Mouse (Mus musculus) E14TG2a.4 (cell line): Measurements from ENCODE around the gene Zbtb3.

Experiments used
- H3K27me3 ChIP-seq: 2 replicates; pipeline ENCODE4 v1.6.1; 2014; ENCODE audit warnings: low read length, control low read depth; ENCODE audit not compliant: insufficient read depth
- H3K36me3 ChIP-seq: 2 replicates; pipeline ENCODE4 v1.6.1; 2014; ENCODE audit warnings: low read length, control low read depth; ENCODE audit not compliant: insufficient read depth
- H3K4me1 ChIP-seq: replicated peaks from 2 replicates; pipeline ENCODE4 v1.6.1; 2014; ENCODE audit warnings: low read depth, low read length, control low read depth
- H3K4me3 ChIP-seq: replicated peaks from 2 replicates; pipeline ENCODE4 v1.5.1; 2014; ENCODE audit warnings: mild to moderate bottlenecking, low read length
- H3K9me3 ChIP-seq: 2 replicates; pipeline ENCODE4 v1.6.1; 2014; ENCODE audit warnings: low read length, control low read depth
- CTCF ChIP-seq: conservative IDR thresholded peaks from 2 replicates; pipeline ENCODE4 v1.5.1; 2014; ENCODE audit warnings: low read length
- NANOG ChIP-seq: IDR thresholded peaks from 2 replicates; pipeline ENCODE4 v1.6.1; 2014; ENCODE audit warnings: borderline replicate concordance, low read length, mixed read lengths
- POU5F1 ChIP-seq: IDR thresholded peaks from 2 replicates; pipeline ENCODE4 v1.6.1; 2014; ENCODE audit warnings: low read length, borderline replicate concordance

Zbtb3 gene

DNA sequence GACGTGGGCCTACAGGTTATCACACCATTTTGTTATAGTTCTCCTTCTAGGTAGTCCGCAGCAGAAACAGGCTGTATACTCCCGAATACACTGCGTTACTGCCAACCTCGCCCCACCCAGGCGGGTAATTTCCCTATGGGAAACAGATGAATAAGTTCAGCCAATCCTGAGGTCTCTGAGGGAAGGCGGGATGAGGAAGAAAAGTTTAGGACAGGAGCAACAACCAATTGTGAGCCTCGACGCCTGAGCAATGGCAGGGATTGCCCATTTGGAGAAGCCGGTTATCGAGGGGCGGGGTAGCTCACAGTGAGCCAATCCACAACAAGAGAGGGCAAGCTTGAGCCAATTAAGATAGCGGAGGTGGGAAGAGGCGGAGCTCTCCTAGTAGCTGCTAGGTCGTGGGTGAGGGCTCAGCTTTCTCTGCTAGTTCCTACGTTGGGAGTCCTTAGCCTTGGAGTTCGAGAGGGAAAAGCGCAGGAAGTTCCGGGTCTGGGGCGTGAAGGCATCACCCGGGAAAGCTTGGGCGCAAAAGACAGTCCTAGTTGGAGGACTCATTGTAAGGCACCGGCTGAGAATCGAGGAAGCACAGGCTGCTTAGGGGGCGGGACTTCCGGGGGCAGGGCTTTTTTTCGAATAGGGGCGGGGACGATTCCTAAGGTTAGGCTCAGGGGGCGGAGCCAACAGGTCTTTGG is at the start of gene Zbtb3:
TSS of gene Zbtb3 (plus strand) at position 426 of the 692 bp plus-strand sequence.
- no peaks in the 10 kb centered on the region for H3K9me3 ChIP-seq
- H3K4me3 ChIP-seq: peak within 1 kb of the TSS; percentile 92
- peaks cover 57% of the 10 kb centered on the region for H3K4me1 ChIP-seq
- no peak for TF ChIP-seq NANOG
- peaks cover 41% of the 10 kb centered on the region for H3K36me3 ChIP-seq
- H3K27me3 ChIP-seq: no peaks in the 10 kb centered on the region

DNA sequence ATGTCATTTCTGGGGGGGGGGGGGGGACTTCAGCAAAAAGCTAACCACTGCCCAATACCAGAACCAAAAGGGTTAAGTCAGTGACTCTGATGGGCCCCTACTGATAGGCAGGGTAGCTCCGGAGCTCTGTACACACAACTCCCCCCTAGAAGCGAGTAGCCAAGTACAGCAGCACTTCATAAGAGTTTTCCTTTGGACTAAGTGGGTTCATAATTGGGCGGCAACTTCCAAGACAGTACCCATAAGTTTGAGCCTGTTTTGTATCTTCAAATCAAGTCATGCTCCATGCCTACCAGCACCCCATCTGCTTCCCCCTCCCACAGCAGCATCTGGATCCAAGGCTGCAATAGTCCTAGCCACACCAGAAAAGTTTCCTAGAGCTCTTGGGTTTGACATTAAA is 46.7 kb upstream of the Zbtb3 start:
- no peaks in the 10 kb centered on the region for H3K27me3 ChIP-seq
- H3K4me1 ChIP-seq: peaks cover 42% of the 10 kb centered on the region
- H3K36me3 ChIP-seq: peaks cover 53% of the 10 kb centered on the region
- no peaks in the 10 kb centered on the region for H3K9me3 ChIP-seq
- peak overlapping the region; percentile 97 for H3K4me3 ChIP-seq
- TF ChIP-seq POU5F1: no peak
- TF ChIP-seq NANOG: no peak

DNA sequence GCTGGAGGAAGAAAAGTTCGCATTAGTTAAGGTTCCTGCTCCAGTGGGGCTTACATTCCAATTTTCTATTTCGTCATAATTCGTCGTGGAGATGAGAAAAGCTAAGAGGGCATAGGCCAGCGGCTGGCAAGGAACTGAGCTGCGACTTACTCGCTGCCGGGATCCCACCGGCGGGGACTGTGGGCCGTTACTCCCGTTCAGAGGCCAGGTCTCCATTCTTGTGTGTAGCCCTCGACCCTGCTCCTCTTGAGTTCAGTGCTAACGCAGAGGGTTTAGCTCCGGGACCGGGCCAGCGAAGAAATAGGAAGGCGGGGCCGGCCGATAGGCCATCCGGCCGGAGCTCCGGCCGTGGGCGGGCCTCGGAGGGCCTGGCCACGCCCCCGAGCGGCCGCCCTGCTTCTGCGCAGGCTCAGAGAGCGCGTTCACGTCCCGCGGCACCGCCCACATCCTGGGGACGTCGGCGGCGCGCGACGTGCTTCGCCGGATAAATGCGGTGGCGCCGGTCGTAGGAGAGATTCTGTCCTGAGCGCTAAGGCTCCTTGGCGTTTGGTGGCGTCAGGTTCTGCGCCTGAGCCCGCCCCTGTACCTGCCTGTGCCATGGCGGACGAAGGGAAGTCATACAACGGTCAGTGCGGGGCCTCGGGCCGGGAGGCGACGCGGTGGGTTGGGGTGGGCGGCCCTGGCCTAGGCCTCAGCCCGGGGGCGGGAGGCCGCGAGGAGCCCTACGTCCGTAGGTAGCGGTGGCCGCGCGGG is 45.5 kb upstream of the Zbtb3 start, which contains the start of gene Nxf1:
TSS of gene Nxf1 (plus strand) at position 439 of the 753 bp plus-strand sequence.
- Histone ChIP-seq H3K4me1 (peaks cover 47% of the 10 kb centered on the region), H3K36me3 (peaks cover 48% of the 10 kb centered on the region), H3K4me3 (peak within 1 kb of the TSS; percentile 97), H3K27me3 (no peaks in the 10 kb centered on the region), H3K9me3 (no peaks in the 10 kb centered on the region)
- no peak for TF ChIP-seq POU5F1
- no peak for TF ChIP-seq CTCF
- no peak for TF ChIP-seq NANOG

DNA sequence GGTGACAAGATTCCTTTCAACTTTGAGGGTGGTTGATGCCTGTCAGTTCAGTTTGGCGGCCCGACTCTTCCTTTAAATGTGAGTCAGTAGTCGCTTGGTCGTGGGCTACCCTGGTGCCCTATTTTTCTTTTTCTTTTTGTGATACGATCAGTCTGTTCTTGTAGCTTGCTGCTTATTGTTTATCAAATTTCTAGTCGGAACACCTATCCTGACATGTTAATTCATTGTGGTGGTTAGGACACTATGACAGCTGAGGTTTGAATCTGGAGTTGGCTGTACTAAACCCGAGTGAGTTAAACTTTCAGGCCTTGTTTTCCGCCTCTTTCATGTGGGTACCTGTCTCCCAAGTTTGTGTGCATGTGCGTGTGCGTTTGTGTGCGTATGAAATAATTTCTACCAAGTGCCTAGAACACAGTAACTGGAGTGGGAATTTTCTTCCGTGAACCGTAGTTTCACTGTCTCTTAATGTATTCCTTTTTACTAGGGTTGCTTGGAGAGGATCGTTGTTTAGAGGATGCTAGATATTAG is 44.8 kb upstream of the Zbtb3 start:
- H3K9me3 ChIP-seq: no peaks in the 10 kb centered on the region
- H3K4me3 ChIP-seq: peak overlapping the region; percentile 97
- peaks cover 48% of the 10 kb centered on the region for H3K36me3 ChIP-seq
- peaks cover 51% of the 10 kb centered on the region for H3K4me1 ChIP-seq
- no peaks in the 10 kb centered on the region for H3K27me3 ChIP-seq
- TF ChIP-seq POU5F1 (no peak), CTCF (no peak), NANOG (no peak)

DNA sequence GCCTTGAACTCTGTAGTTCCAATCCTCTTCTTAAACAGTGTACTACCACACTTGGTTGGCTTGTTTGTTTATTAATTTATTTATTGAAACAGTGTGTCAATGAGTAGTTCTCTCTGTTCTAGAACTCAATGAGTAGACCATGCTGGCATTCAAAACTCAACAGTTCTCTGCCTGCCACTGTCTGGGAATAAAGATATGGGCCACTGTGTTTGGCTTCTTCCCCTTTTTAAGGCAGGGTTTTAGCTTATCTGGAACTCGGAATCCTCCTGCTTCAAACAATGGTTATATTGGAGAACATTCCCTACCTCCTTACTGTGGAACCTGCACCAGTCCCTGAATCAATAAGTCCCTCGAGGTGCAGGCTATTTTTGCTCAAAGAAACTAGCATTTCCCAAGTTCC is 43.5 kb upstream of the Zbtb3 start:
- no peak for TF ChIP-seq POU5F1
- no peak for TF ChIP-seq NANOG
- TF ChIP-seq CTCF: no peak
- Histone ChIP-seq H3K4me3 (peak overlapping the region; percentile 97), H3K27me3 (no peaks in the 10 kb centered on the region), H3K36me3 (peaks cover 48% of the 10 kb centered on the region), H3K4me1 (peaks cover 51% of the 10 kb centered on the region), H3K9me3 (no peaks in the 10 kb centered on the region)

DNA sequence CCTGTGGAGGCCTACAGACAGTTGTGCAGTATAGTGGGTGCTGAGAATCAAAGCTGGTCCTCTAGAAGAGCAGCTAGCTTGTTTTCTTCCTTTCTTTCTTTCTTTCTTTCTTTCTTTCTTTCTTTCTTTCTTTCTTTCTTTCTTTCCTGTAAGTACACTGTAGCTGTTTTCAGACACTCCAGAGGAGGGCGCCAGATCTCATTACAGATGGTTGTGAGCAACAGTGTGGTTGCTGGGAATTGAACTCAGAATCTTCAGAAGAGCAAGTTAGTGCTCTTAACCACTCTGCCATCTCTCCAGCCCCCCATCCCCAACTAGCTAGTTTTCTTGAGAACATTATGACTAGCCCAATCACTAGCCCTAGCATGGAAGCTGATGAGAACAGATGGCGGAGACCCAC is 41.6 kb upstream of the Zbtb3 start:
- peaks cover 42% of the 10 kb centered on the region for H3K4me1 ChIP-seq
- TF ChIP-seq CTCF (no peak; the same call in 1 of the 2 replicates), NANOG (no peak), POU5F1 (no peak)
- no peak overlapping the region for H3K4me3 ChIP-seq
- H3K9me3 ChIP-seq: peaks cover 7% of the 10 kb centered on the region; the same call in 1 of the 2 replicates
- peaks cover 48% of the 10 kb centered on the region for H3K36me3 ChIP-seq
- H3K27me3 ChIP-seq: no peaks in the 10 kb centered on the region

DNA sequence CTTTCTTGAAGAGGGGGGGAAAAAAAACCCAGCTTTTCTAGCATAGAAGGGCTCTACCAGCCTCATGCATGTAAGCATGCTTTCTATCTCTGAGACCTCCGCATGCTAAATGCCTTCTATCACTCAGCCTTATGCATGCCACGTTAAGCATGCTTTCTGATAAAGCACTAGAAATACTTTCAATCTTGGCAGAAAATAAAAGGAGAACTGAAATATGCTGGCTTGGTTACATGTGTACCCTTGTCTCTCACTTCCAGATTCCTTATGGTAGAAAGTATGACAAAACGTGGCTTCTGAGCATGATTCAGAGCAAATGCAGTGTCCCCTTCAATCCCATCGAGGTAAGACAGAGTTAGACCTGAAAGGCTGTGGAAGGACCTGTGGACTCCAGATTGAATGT is 39.1 kb upstream of the Zbtb3 start:
- TF ChIP-seq POU5F1 (no peak), CTCF (no peak), NANOG (no peak)
- peaks cover 72% of the 10 kb centered on the region for H3K36me3 ChIP-seq
- peaks cover 8% of the 10 kb centered on the region; the same call in 1 of the 2 replicates for H3K9me3 ChIP-seq
- no peaks in the 10 kb centered on the region for H3K27me3 ChIP-seq
- H3K4me3 ChIP-seq: no peak overlapping the region
- peaks cover 29% of the 10 kb centered on the region for H3K4me1 ChIP-seq

DNA sequence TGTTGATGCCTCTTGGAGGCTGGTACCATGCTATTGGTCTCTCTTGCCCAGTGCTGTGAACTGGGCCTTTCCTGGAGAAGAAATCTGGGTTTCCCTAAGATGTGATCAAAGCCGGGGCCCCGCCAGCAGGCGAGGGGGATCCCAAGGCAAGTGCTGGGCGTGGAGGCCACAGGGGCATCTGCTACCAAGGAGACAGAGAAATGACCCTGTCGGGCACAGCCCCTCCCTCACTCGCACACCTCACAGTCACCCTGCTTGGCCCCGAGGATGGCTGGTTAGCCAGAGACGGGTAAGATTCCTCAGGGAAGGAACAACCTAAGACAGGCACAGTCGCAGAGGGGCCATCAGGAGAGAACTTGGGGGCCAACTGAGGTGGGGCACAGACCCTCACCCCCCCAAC is 36.8 kb upstream of the Zbtb3 start:
- peaks cover 92% of the 10 kb centered on the region for H3K36me3 ChIP-seq
- no peak overlapping the region for H3K4me3 ChIP-seq
- TF ChIP-seq CTCF (no peak), NANOG (no peak), POU5F1 (no peak)
- H3K4me1 ChIP-seq: peaks cover 20% of the 10 kb centered on the region
- peaks cover 8% of the 10 kb centered on the region; the same call in 1 of the 2 replicates for H3K9me3 ChIP-seq
- H3K27me3 ChIP-seq: no peaks in the 10 kb centered on the region
